Comparison of ENCODE assay signal across 10 mouse cellular contexts in genomic region chr13:38690028-38690427, GRCm38 (mm10). TPM values are rescaled to one million over a fixed set of nuclear protein-coding genes. Genes with fewer than 3 reads are reported as not detected.
DNase-seq lines count a peak whose midpoint lies in the region; ATAC-seq and TF ChIP-seq lines count a peak whose summit lies in the region.
"Had no signal": no experiment of that assay in that cellular context is flagged by ENCODE, and none has a peak within 500 bp of the region (broad histone marks: within the 10 kb centered on the region; RNA-seq: fewer than 3 reads in every experiment).

No protein-coding gene starts in this region.

- no peaks in the 10 kb centered on the region for H3K9me3 ChIP-seq in heart, embryonic 13.5 days
- no peaks in the 10 kb centered on the region for H3K9me3 ChIP-seq in heart, embryonic 10.5 days
- H3K9me3 ChIP-seq in hindbrain, embryonic 15.5 days = no peaks in the 10 kb centered on the region
- H3K9me3 ChIP-seq: limb, embryonic 15.5 days; stomach, embryonic 15.5 days had no signal

- H3K9ac ChIP-seq in heart, embryonic 13.5 days = 0 out of 2 replicates have a peak overlapping the region, but pooled peaks have one; percentile 20
- H3K9ac ChIP-seq in hindbrain, embryonic 15.5 days = no peak overlapping the region
- H3K9ac ChIP-seq: limb, embryonic 15.5 days; stomach, embryonic 15.5 days had no signal

- no peak overlapping the region for H3K4me2 ChIP-seq in heart, embryonic 13.5 days
- no peak overlapping the region for H3K4me2 ChIP-seq in hindbrain, embryonic 15.5 days
- H3K4me2 ChIP-seq: limb, embryonic 15.5 days; stomach, embryonic 15.5 days had no signal

- H3K4me1 ChIP-seq in heart, embryonic 13.5 days = no peaks in the 10 kb centered on the region
- no peaks in the 10 kb centered on the region for H3K4me1 ChIP-seq in heart, embryonic 10.5 days
- no peaks in the 10 kb centered on the region for H3K4me1 ChIP-seq in hindbrain, embryonic 15.5 days (replicated peaks)
- H3K4me1 ChIP-seq: limb, embryonic 15.5 days; stomach, embryonic 15.5 days had no signal

- H3K4me3 ChIP-seq in heart, embryonic 13.5 days = no peak overlapping the region
- no peak overlapping the region for H3K4me3 ChIP-seq in heart, embryonic 10.5 days
- H3K4me3 ChIP-seq in hindbrain, embryonic 15.5 days = no peak overlapping the region
- H3K4me3 ChIP-seq: limb, embryonic 15.5 days; stomach, embryonic 15.5 days had no signal

- no peaks in the 10 kb centered on the region for H3K36me3 ChIP-seq in heart, embryonic 13.5 days
- no peaks in the 10 kb centered on the region for H3K36me3 ChIP-seq in heart, embryonic 10.5 days
- no peaks in the 10 kb centered on the region for H3K36me3 ChIP-seq in hindbrain, embryonic 15.5 days
- H3K36me3 ChIP-seq: limb, embryonic 15.5 days; stomach, embryonic 15.5 days had no signal

- no peak for ATAC-seq in heart, embryonic 13.5 days (ENCODE audit: extremely low read depth, insufficient number of reproducible peaks, low FRiP score, low TSS enrichment)
- ATAC-seq in Patski = no peak
- peak; percentile 51; the same call in 1 of the 2 replicates for ATAC-seq in hindbrain, embryonic 15.5 days (ENCODE audit: low FRiP score, low read depth)

- H3K27ac ChIP-seq in heart, embryonic 13.5 days (replicated peaks) = no peak overlapping the region
- H3K27ac ChIP-seq in heart, embryonic 10.5 days = no peak overlapping the region
- H3K27ac ChIP-seq in hindbrain, embryonic 15.5 days (replicated peaks) = no peak overlapping the region
- H3K27ac ChIP-seq: limb, embryonic 15.5 days; stomach, embryonic 15.5 days had no signal

- no peaks in the 10 kb centered on the region for H3K27me3 ChIP-seq in heart, embryonic 13.5 days (replicated peaks)
- no peaks in the 10 kb centered on the region for H3K27me3 ChIP-seq in heart, embryonic 10.5 days (ENCODE audit: insufficient read depth, poor library complexity, severe bottlenecking)
- peaks cover 32% of the 10 kb centered on the region for H3K27me3 ChIP-seq in Patski
- no peaks in the 10 kb centered on the region for H3K27me3 ChIP-seq in hindbrain, embryonic 15.5 days
- H3K27me3 ChIP-seq: stomach, embryonic 15.5 days had no signal

- 22% methylated on average over 3 of the region's 3 CpGs for whole genome bisulfite sequencing in heart, embryonic 13.5 days
- WGBS in heart, embryonic 10.5 days = 32% methylated on average over 3 of the region's 3 CpGs
- WGBS in hindbrain, embryonic 15.5 days = 64% methylated on average over 3 of the region's 3 CpGs

- in situ Hi-C loops in Patski (cut with MboI; ENCODE audit: low pct_unique_long_range_greater_than_20kb) = loop anchor here (5.0 to 25.0 kb wide), 2 partner anchors 302 to 672 kb away; no protein-coding TSS in a partner anchor

- peak; percentile 70 for TF ChIP-seq CTCF in Patski (IDR thresholded peaks at IDR 0.05)

- CTCF ChIA-PET in Patski (lab: Charles Lee) = interaction anchor here (1.0 to 1.9 kb wide), 4 partner anchors 10 to 322 kb away, joined by 3 to 8 read pairs (median 4); no protein-coding TSS in a partner anchor

- no peak for DNase-seq in heart, embryonic 10.5 days (ENCODE audit: low spot score)
- DNase-seq in 3T3-L1 (ENCODE audit: low read depth, low spot score) (peak; percentile 63), Patski (ENCODE audit: low read depth, low spot score) (no peak)
- peak; percentile 4 for DNase-seq in lung, postnatal 25 days (ENCODE audit: low spot score)
- DNase-seq in spleen, postnatal 10 days (ENCODE audit: low spot score in 2 of 2) = no peak
- DNase-seq in natural killer cell, adult 2 months (ENCODE audit: low spot score in 2 of 2) = no peak

- POLR2A ChIA-PET in Patski (lab: Charles Lee) = no interaction called here

RNA-seq across cellular contexts. Expression of gene Eef1e1, which starts 31.2 kb away (rescaled TPM):
- 31.3 and 41.7 TPM in 2 replicates for polyA plus RNA-seq in heart, embryonic 13.5 days (2015; fragmentation: Nextera tagmentation; extraction: Ambion mirVana)
- polyA plus RNA-seq in heart, embryonic 10.5 days (2016; fragmentation: Nextera tagmentation; extraction: Ambion mirVana) = 56.3 and 64.5 TPM in 2 replicates
- polyA plus RNA-seq in Patski (2021) = 50.5 TPM
- 97.5 and 106 TPM in 2 replicates for polyA plus RNA-seq in hindbrain, embryonic 15.5 days (2015; fragmentation: Nextera tagmentation; extraction: Ambion mirVana)

RNA-seq across cellular contexts. Expression of gene Bloc1s5, which starts 55.1 kb away (rescaled TPM):
- polyA plus RNA-seq in heart, embryonic 13.5 days (2015; fragmentation: Nextera tagmentation; extraction: Ambion mirVana) = 17.1 and 19.9 TPM in 2 replicates
- 17.5 and 21.6 TPM in 2 replicates for polyA plus RNA-seq in heart, embryonic 10.5 days (2016; fragmentation: Nextera tagmentation; extraction: Ambion mirVana)
- 13.2 TPM for polyA plus RNA-seq in Patski (2021)
- polyA plus RNA-seq in hindbrain, embryonic 15.5 days (2015; fragmentation: Nextera tagmentation; extraction: Ambion mirVana) = 20.5 and 20.8 TPM in 2 replicates

Comparison
In these comparisons a context has a peak if more than half of its experiments do, and no peak if none do; other contexts are left out.
1. DNase-seq: peak in 3T3-L1 (single experiment) and lung, postnatal 25 days (single experiment); none in heart, embryonic 10.5 days (single experiment), Patski (single experiment), spleen, postnatal 10 days (0 of 2) and natural killer cell, adult 2 months (0 of 2).